Mouse (Mus musculus) myocyte (in vitro differentiated cells): ENCODE measurements around the gene Rbm47. TPM values are rescaled to one million over a fixed set of nuclear protein-coding genes. Genes with fewer than 3 reads are reported as not detected.

ENCODE experiments used
- H3K27me3 ChIP-seq: one replicate; pipeline ENCODE4 v1.6.1; 2011; ENCODE audit not compliant: control insufficient read depth, insufficient read depth, insufficient read length
- H3K36me3 ChIP-seq: one replicate; pipeline ENCODE4 v1.6.1; 2011; ENCODE audit not compliant: control insufficient read depth, insufficient read depth
- H3K4me2 ChIP-seq: one replicate; pipeline ENCODE4 v1.6.1; 2011; ENCODE audit warnings: low read depth, control low read depth
- H3K4me3 ChIP-seq: one replicate; pipeline ENCODE4 v1.5.1; 2011; ENCODE audit warnings: mild to moderate bottlenecking, control low read depth, moderate library complexity
- H3K79me2 ChIP-seq: one replicate; pipeline ENCODE4 v1.6.1; 2011; ENCODE audit not compliant: control insufficient read depth, insufficient read depth
- H3ac ChIP-seq: one replicate; pipeline ENCODE4 v1.6.1; 2011; ENCODE audit not compliant: control insufficient read depth, insufficient read length
- CEBPB ChIP-seq: IDR thresholded peaks from 2 replicates; pipeline ENCODE4 v1.6.1; 2011; ENCODE audit warnings: mild to moderate bottlenecking, moderate library complexity; ENCODE audit not compliant: poor library complexity, insufficient read depth, severe bottlenecking
- E2F4 ChIP-seq: IDR thresholded peaks from one replicate; pipeline ENCODE4 v1.6.1; 2011; ENCODE audit warnings: mild to moderate bottlenecking, control low read depth, moderate library complexity; ENCODE audit not compliant: insufficient read depth
- MAX ChIP-seq: IDR thresholded peaks from one replicate; pipeline ENCODE4 v1.6.1; 2011; ENCODE audit warnings: low read depth, mild to moderate bottlenecking, control low read depth
- MYOD1 ChIP-seq, 3 experiments: IDR thresholded peaks; one replicate each; pipeline ENCODE4 v1.6.1; 2011; ENCODE audit warnings: control low read depth in 2 of 3, low read depth in 2 of 3, mild to moderate bottlenecking in 2 of 3, moderate library complexity in 1 of 3; ENCODE audit not compliant: insufficient read length in 2 of 3, control insufficient read depth in 1 of 3
- MYOG ChIP-seq, 3 experiments: IDR thresholded peaks; one replicate each; pipeline ENCODE4 v1.6.1; 2011; ENCODE audit warnings: control low read depth in 2 of 3, low read depth in 2 of 3, mild to moderate bottlenecking in 2 of 3; ENCODE audit not compliant: insufficient read length in 2 of 3, control insufficient read depth in 1 of 3, insufficient read depth in 1 of 3
- POLR2A ChIP-seq: IDR thresholded peaks from one replicate; pipeline ENCODE4 v1.6.1; 2011; ENCODE audit warnings: low read depth, mild to moderate bottlenecking, control low read depth, moderate library complexity; ENCODE audit not compliant: insufficient read length
- POLR2AphosphoS2 ChIP-seq: IDR thresholded peaks from one replicate; pipeline ENCODE4 v1.6.1; 2011; ENCODE audit warnings: low read depth, control low read depth; ENCODE audit not compliant: insufficient read length
- REST ChIP-seq: IDR thresholded peaks from one replicate; pipeline ENCODE4 v1.6.1; 2011; ENCODE audit warnings: mild to moderate bottlenecking, control low read depth, moderate library complexity; ENCODE audit not compliant: insufficient read depth, insufficient read length
- SRF ChIP-seq: IDR thresholded peaks from one replicate; pipeline ENCODE4 v1.6.1; 2011; ENCODE audit warnings: low read depth; ENCODE audit not compliant: control insufficient read depth, insufficient read length
- TCF12 ChIP-seq: IDR thresholded peaks from one replicate; pipeline ENCODE4 v1.6.1; 2011; ENCODE audit warnings: mild to moderate bottlenecking, control low read depth; ENCODE audit not compliant: poor library complexity, insufficient read depth, severe bottlenecking
- TCF3 ChIP-seq: IDR thresholded peaks from one replicate; pipeline ENCODE4 v1.6.1; 2011; ENCODE audit warnings: low read depth, control low read depth; ENCODE audit not compliant: insufficient read length
- USF1 ChIP-seq: IDR thresholded peaks from one replicate; pipeline ENCODE4 v1.6.1; 2011; ENCODE audit warnings: low read depth, mild to moderate bottlenecking, control low read depth, moderate library complexity
- polyA plus RNA-seq: library from polyadenylated mRNA; unstranded; fragments of >200 nt; fragmentation: generic; extraction: Trizol; gene quantifications from one replicate; pipeline ENCODE4 v1.2.1, GENCODE M21; 2012; ENCODE audit warnings: missing spikeins

The Rbm47 gene
- polyA plus RNA-seq, 1 experiment, result 0.10 TPM

DNA sequence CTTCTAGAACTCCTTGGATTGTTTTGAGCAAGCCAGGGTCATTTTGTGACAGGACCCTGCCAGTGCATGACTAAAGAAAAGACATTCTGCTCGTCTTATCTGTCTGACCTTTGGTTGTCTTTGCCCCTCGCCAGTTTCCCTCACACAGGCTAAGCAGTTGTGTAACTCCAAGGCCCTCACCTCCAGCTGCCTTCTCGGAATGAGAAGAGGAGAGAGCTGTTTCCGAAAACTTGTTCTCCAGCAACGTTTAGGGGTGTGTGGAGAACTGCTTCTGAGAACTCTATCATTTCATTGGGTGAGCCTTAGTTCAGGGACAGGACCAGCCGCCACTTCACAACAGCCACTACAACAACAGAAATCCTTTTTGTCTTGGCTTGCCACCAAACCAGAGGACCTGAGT lies 77.8 kb downstream of the Rbm47 start:
- no peak overlapping the region for H3K4me3 ChIP-seq

DNA sequence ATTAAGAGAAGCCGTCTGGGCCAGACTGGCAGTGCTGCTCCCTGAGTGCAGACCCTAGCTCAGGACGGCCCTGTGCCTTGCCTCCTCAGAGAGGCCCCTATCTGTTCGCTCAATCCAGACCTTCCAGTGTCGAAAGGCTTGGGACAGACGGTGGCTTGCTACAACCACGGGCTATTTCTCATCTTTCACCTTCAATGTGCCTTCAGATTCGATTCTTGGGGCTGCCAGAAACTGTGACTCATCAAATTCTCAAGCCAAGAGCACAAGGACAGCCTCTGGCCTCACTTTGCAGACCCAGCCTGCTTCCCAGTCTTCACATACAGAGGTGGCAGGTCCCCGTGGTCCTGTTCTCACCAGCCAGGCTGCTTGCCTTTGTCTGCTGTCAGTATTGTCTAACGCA lies 82.9 kb downstream of the Rbm47 start:
- Histone ChIP-seq H3K4me2 (peak overlapping the region; percentile 31), H3K79me2 (no peaks in the 10 kb centered on the region), H3K36me3 (no peaks in the 10 kb centered on the region), H3K4me3 (no peak overlapping the region), H3ac (no peak overlapping the region), H3K27me3 (no peaks in the 10 kb centered on the region)
- TF ChIP-seq USF1, result no peak
- no peak for TF ChIP-seq CEBPB
- TF ChIP-seq REST, result no peak
- no peak for TF ChIP-seq TCF12
- TF ChIP-seq MAX, result no peak
- TF ChIP-seq MYOD1 (IDR thresholded peaks at IDR 0.05; ENCODE audit: control insufficient read depth in 1 of 3, insufficient read length in 2 of 3, low read depth in 2 of 3), result no peak
- TF ChIP-seq MYOG (IDR thresholded peaks at IDR 0.05; ENCODE audit: control insufficient read depth in 1 of 3, insufficient read depth in 1 of 3, insufficient read length in 2 of 3, low read depth in 2 of 3), result no peak
- TF ChIP-seq POLR2A, result no peak
- no peak for TF ChIP-seq SRF
- TF ChIP-seq POLR2AphosphoS2, result no peak
- no peak for TF ChIP-seq E2F4
- no peak for TF ChIP-seq TCF3

More for the DNA sequence above, 77.8 kb downstream of the Rbm47 start:
- Histone ChIP-seq H3K4me2 (no peak overlapping the region), H3K36me3 (no peaks in the 10 kb centered on the region), H3K79me2 (no peaks in the 10 kb centered on the region), H3ac (no peak overlapping the region), H3K27me3 (no peaks in the 10 kb centered on the region)
- TF ChIP-seq MAX (no peak), POLR2AphosphoS2 (no peak), TCF3 (no peak), SRF (no peak), MYOD1 (IDR thresholded peaks at IDR 0.05; ENCODE audit: control insufficient read depth in 1 of 3, insufficient read length in 2 of 3, low read depth in 2 of 3) (no peak), E2F4 (no peak), POLR2A (no peak), TCF12 (no peak)

DNA sequence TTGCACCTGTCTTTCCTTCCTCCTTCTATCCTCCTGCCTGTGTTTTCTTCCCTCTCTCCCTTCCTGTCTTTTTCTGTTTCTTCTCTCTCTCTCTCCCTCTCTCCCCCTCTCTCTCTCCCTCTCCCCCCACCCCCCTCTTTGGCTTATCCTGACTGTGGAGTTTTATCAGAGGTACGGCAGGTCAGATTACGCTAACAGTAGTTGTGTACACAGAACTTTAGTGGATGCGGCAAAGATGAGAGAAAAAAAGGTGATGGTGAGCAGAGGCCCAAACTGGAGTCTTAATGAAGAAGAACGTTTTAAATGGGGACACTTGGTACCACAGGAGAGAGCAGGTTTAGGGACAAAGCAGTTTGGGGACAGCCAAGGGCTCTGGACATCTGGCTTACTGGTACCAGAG lies 83.3 kb downstream of the Rbm47 start:
- TF ChIP-seq TCF12, result no peak
- no peak for TF ChIP-seq MYOD1 (IDR thresholded peaks at IDR 0.05; ENCODE audit: control insufficient read depth in 1 of 3, insufficient read length in 2 of 3, low read depth in 2 of 3)
- no peak for TF ChIP-seq MAX
- no peak for TF ChIP-seq POLR2A
- TF ChIP-seq MYOG (IDR thresholded peaks at IDR 0.05; ENCODE audit: control insufficient read depth in 1 of 3, insufficient read depth in 1 of 3, insufficient read length in 2 of 3, low read depth in 2 of 3), result no peak
- TF ChIP-seq CEBPB, result no peak
- no peak for TF ChIP-seq TCF3
- TF ChIP-seq E2F4, result no peak
- Histone ChIP-seq H3K27me3 (no peaks in the 10 kb centered on the region), H3K4me2 (peak overlapping the region; percentile 31), H3K4me3 (no peak overlapping the region), H3ac (no peak overlapping the region), H3K79me2 (no peaks in the 10 kb centered on the region), H3K36me3 (no peaks in the 10 kb centered on the region)

DNA sequence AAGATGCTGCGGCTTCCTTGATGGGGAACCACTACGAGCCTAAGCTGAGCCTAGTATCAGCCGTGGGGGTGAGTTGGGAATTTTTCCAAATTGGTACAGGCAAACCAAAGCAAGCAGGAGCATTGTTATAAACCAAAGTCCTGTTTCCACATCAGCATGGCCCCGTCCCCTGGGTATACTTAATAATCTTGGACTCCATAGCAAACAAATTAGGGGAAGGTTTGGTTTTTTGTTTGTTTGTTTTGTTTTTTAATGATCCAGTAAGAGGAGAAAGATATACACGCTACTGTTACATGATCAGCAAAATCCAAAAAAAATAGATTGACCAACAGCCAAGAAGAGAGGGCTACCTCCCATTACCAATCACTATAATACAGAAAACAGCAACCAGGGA lies 84.0 kb downstream of the Rbm47 start:
- H3ac ChIP-seq, result no peak overlapping the region

DNA sequence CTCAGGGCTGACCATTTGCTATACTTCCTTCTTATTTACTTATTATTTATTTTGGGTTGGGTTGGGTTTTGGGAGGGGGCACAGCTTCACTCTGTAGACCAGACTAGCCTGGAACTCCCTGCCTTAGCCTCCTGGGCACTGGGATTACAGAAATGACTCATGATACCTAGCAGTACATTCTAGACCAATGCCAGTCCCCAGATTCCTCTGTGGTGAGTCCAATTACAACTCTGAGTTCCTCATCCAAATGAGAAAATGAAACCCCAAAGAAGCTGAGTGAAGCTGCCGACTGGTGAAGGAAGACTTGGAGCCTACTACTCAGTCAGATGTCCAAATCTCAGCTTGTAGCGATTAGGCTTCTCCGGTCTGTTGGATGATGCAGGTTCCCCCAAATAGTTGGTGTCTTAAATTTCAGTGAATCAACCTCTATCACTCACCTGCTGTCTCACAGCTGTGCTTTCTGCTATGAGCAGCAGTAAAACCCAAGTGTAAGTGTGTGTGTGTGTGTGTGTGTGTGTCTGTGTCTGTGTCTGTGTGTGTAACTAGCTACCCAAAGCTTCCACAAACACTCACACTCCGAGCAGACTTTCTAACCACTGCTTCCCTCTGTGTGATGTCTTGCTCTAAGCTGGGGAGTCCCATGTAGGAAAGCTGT lies 84.5 kb downstream of the Rbm47 start:
- peak overlapping the region; percentile 51 for H3K4me2 ChIP-seq
- TF ChIP-seq CEBPB, result no peak
- peak in 1 of 3 experiments; percentile 63 for TF ChIP-seq MYOD1 (IDR thresholded peaks at IDR 0.05; ENCODE audit: control insufficient read depth in 1 of 3, insufficient read length in 2 of 3, low read depth in 2 of 3)
- TF ChIP-seq SRF, result no peak
- no peak for TF ChIP-seq POLR2AphosphoS2
- TF ChIP-seq E2F4, result no peak
- TF ChIP-seq MAX, result no peak
- peak in 1 of 3 experiments; percentile 30 for TF ChIP-seq MYOG (IDR thresholded peaks at IDR 0.05; ENCODE audit: control insufficient read depth in 1 of 3, insufficient read depth in 1 of 3, insufficient read length in 2 of 3, low read depth in 2 of 3)
- no peak overlapping the region for H3ac ChIP-seq
- no peaks in the 10 kb centered on the region for H3K36me3 ChIP-seq
- no peaks in the 10 kb centered on the region for H3K79me2 ChIP-seq
- H3K27me3 ChIP-seq, result no peaks in the 10 kb centered on the region
- H3K4me3 ChIP-seq, result no peak overlapping the region

More for the DNA sequence above, 84.0 kb downstream of the Rbm47 start:
- Histone ChIP-seq H3K27me3 (no peaks in the 10 kb centered on the region), H3K79me2 (no peaks in the 10 kb centered on the region), H3K36me3 (no peaks in the 10 kb centered on the region), H3K4me2 (no peak overlapping the region), H3K4me3 (no peak overlapping the region)
- no peak for TF ChIP-seq POLR2A
- no peak for TF ChIP-seq CEBPB
- TF ChIP-seq USF1, result no peak
- no peak for TF ChIP-seq SRF
- TF ChIP-seq POLR2AphosphoS2, result no peak
- no peak for TF ChIP-seq MAX
